Mouse (Mus musculus) ES-E14 (cell line): ENCODE data around the gene Klhl25.

Experiments used
- CHD2 ChIP-seq: IDR thresholded peaks from 2 replicates; pipeline ENCODE4 v1.6.1; 2014; ENCODE audit warnings: mild to moderate bottlenecking, low read depth, low read length, inconsistent platforms
- ZC3H11A ChIP-seq: IDR thresholded peaks from 2 replicates; pipeline ENCODE4 v1.6.1; 2012; ENCODE audit warnings: low read depth, mild to moderate bottlenecking, inconsistent platforms, low read length, borderline replicate concordance

DNA sequence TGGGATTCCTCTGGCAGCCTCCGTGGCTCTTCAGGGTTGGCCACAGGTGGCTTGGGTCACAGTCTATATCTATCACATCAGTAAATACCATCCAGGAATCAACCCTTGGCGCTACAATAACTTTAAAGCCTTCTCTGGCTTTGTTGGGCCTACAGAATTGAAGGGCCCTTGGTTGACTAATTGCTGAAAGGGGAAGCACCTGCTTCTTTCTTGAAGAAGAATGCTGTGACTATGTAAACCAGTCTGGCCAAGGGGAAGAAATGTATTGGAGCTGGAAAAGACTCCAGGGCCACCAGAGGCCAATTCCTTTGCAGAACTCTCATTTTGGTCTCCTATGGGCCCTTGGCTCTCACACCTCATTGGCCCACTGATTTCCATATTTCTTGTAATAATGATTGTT lies 25.0 kb upstream of the Klhl25 start:
- TF ChIP-seq ZC3H11A: no peak
- no peak for TF ChIP-seq CHD2
